Mouse (Mus musculus) CD4-positive, CD25-positive, alpha-beta regulatory T cell, adult 2 months (primary cell): ENCODE measurements around the gene Lrp5.
"Not testable (repeated sequence)": the region's sequence is repeated elsewhere in the genome, so short reads cannot be mapped to it uniquely, and the experiment has no call there.

Source experiments
- DNase-seq: peaks from one replicate; pipeline ENCODE4 v3.0.0-alpha.2; 2012; ENCODE audit warnings: low read depth, low spot score

The Lrp5 gene

DNA sequence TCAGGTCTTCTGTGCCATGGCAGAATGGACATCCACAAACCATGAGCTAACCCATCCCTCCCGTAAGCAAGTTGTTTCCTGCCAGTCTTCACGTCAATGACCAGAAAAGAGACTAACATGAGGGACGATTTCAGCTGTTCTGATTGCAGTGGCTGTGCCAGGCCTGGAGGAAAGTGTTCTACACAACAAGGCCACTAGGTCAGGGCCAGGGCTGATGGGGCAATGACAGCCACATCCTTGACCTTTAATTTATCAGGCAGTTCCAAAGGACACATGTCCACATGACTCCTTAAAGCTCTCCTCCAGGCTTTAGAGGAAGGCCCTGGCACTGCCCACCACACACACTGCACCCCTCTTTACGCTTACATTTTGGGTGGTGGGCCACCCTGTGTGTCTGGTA lies 9.1 kb upstream of the Lrp5 start:
- DNase-seq = no peak

DNA sequence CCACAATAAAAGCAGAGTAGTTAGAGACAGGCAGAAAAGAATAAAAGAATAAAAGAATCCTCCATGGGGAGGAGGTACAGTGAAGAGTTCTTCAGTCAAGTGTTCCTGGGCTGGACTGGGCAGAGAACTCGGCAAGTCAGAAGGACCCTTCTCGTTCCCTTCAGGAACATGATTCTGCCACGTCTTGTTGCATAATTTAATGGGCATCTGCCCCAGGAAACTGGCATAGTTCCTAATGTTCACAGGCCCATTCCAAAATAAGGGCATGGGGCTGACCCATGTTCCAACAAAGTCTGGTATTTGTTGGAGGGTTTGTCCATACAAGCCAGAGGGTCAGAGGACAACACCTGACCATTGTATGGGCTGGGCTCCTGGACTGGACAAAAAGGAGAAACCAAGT lies 8.6 kb upstream of the Lrp5 start:
- DNase-seq = no peak

DNA sequence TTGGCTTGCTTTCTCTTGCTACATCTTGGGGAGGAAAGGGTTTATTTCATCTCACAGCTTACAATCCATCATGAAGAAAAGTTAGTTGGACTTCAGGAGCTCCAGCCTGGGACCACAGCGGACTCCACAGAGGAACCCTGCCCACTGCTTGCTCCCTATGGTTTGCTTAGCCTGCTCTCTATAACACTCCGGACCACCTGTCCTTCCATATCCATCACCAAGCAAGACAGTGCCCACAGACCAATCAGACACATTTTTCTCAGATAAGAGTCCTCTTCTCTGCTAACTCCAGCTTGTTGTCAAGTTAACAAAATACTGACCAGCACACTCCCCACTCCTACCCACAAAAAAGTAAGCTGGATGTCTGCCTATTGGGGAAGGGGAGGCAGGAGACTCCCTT lies 8.1 kb upstream of the Lrp5 start:
- DNase-seq = no peak

DNA sequence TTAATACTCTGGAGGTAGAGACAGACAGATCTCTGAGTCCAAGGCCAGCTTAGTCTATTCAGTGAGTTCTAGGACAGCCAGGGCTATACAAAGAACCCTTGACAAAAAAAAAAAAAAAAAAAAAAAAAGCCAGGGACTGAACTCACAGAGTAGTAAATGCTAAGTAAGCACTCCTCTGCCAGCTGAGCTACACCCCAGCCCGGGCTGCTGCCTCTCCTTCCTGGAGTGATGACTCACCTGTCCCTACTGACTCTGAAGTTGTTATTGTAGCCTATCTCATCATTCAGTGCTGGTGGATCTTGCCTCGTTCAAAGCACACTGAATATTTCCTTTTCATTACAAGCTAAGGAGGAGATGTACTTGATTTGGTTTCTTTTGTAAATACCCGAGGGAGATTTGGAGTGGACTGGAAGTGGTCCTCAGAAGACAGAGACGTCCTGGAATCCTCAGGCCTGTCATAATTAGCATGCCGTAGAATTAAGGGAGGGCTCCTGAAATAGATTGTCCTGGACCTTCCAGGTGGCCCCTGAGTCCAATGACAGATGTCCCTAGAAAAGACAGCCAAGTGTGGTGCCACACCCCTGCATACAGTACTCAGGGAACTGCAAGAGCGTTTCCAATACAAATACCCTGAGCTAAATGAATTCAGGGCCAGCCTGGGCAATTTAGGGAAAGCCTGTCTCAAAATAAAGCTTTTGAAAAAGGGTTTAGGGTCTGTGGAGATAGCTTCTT lies 6.2 kb upstream of the Lrp5 start:
- no peak for DNase-seq

DNA sequence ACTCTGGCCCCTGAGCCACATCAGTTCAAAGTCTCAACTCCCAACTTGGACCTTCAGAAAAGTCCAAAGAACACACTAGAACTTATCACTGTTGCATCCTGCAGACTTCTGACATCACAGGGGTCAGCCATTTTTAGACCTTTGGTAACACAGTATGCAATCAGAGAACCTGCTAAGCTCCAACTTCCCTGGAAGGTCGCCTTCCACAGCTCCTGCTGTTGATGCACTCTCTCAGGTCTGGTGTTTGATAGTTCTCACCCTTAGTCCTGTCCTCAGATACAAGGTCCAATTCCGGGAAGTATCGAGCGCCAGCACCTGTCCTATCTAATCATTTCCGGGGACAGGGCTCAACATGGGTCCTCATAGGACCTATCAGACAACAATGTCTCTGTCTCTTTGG lies 5.0 kb upstream of the Lrp5 start:
- no peak for DNase-seq

DNA sequence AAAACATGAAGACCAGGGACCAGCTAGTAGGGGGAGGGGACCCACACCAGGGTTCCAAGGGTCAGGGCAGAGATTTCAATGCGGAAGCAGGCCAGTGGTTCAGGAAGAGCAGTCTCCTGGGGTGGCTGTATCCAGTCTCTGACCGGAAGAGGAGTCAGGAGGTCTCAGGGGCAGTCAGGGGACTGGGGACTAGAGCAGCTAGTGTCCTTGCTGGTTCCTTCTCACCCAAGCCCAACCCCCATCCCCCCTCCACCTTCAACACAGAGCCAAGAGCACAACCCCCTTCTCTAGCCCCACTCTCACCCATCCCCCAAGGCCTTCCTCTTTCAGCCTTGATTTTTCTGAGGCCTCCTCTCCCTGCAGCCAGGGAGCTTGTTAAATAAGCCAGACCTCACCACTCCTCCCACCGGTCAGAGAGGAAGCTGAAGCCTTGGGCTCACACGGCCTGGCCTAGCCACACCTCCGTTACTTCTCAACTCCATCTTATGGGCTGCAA lies 1.4 kb upstream of the Lrp5 start:
- DNase-seq = no peak

DNA sequence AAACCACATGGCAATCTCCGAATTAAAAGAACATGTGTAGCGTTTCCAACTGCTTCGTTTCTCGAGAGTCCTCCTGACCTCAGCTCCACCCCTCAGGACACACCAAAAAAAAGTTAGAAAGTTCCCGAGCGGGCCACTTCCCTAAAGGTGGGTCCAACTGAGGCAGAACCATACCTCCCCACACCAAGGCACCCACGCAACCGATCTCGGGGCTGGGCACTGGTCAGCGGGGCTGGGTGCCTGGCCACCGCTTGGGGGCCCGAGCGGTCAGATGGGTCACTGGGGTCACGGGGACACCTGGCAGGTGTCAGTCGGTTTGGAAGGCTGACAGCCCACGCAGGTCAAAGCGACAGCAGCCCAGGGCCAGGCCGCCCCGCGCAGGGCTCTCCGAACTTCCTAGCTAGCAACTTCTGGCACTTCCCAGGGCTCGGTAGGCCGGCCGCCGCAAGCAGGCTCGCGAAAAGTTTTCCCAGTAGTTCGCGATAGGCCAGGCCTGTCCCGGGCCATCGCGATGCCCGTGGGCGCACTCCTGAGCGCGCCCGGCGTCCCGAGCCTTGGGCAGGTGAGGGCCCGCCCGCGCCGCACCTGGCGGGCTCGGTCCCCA lies 651 bp downstream of the Lrp5 start:
- DNase-seq = peak; percentile 25

DNA sequence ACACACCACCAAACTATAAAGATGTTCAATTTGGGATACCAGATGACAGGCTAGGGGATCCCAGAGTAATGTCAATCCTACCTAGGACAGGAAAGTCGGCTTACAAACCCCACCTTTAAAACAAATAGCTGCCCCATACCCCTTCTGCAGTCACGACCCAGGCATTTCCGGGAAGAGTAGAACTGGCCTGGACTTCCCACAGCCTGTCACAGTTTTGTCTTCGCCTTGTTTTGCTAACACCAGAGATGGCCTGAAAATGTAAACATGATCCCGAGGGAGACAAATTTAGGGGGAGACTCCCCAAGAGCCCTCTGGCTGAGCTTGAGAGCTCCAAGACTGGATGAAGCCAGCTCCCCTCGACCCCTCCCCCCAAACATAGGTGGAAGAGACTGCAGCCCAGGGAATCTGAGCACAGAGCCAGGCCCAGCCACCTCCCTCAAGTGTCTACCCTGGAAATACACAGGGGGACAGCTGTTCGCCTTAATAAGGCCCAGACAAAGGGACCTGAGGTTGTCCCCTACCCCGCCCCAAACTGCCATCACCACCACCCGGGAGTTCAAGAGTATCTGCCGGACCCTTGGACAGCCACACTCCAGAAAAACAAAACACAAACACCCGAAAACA lies 1.3 kb downstream of the Lrp5 start:
- DNase-seq = no peak

DNA sequence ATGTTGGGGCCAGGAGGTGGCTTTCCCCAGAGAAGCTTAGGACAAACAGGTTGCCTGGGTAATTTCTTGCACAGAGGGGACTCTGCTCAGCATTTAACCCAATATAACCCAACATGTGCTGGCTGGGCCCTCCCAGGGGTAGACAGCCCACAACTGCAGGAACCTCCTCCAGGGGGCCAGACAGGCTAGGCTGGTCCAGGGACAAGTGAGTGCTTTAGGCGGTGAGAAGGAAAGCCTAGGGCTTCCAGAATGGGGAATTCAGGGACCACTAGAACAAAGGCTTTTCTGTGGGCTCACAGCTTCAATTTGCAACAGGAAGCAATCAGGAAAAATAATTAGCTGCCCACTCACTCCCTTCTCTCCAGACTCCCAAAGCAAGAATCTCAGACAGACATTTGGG lies 1.9 kb downstream of the Lrp5 start:
- DNase-seq = no peak

DNA sequence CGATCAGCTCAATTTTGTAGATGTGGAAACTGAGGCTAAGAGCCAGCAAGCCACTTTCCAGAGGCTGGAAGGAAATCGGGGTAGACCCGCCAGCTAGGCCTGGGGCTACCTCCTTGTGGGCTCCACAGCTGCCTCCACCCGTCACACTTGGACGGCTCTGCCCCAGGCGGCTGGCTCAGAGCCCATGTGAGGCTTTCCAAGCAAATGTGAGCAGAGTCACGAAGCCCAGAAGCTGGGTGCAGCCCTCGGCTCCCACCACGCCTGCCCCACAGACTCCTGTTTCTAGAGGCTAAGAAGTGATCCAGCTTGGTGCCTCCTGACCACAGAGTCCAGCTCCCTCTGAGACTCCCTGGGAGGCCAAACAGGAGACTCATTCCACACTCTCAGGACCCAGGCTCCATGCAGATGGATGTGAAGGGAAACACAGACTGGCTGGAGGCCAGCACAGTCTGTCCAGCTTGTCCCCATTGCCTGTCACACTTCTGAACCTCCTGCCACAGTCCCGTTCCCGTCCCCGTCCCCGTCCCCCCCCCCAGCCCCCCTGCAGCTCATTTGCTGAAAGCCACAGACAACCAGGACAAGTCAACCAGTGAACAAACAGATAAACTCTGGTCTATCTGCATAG lies 4.9 kb downstream of the Lrp5 start:
- DNase-seq = no peak

DNA sequence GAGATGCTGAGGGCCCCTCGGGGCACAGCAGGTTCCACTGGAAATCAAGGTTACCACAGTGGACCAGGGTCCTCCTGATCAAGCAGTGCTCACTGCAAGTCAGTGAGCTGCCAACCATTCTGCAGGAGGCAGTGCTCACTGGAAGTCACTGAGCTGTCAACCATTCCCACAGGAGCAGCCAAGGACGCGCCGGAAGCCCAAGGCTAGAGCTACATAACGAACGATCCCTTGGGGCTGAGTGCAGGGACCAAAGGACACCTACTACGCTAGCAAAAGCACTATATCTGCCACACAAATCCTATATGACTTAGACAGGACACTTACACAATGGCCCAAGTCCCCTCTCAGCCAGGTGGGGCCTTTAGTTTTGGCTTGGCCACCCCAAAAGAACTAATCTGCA lies 5.6 kb downstream of the Lrp5 start:
- no peak for DNase-seq

DNA sequence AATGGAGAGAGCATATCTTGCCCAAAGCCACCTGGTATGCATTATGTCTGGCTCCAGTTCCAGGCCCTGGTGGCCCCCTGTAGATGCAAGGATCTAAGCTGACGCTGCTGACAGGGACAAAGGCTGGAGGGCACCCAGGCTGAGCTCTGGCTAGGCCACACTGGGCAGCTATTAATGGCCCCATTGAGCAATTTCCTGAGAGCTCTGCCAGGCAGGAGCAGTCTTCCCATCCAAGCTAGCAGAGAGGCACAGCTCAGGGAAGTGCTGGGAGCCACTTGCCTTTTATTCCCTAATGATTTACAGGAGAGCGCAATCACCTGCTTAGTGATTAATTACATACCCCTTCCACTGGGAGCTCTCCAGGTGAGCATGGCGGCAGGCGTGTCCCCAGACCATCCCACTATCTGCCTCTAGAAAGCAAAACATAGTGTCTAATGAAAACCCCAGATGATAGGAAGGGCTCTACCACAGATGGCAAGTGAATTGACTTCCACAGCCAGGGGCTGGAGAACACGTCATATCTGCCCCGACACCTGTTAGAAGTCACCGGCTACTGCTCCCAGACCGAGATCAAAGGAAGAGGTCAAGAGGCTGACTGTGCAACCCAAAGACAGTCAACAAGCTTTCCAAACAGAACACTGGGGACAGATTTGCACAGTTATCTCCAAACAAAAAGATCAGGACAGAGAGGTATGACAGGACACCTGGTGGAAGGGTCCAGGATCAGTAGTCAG lies 12.1 kb downstream of the Lrp5 start:
- DNase-seq = no peak

DNA sequence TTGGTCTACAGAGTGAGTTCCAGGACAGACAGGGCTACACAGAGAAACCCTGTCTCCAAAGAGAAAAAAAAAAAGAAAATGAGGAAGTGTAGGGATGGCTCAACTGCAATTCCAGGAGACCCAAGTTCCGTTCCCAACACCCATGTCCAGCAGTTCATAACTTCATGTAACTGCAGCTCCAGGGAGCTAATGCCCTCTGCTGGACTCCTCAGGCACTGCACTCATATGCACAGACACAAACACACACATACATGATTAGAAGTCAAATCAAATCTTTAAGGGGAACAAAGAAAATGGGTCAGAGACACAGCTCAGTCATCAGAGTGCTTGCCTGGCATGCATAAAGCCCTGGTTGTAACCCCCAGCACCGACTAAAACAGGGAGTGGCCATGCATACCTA lies 13.2 kb downstream of the Lrp5 start:
- peak; percentile 34 for DNase-seq

DNA sequence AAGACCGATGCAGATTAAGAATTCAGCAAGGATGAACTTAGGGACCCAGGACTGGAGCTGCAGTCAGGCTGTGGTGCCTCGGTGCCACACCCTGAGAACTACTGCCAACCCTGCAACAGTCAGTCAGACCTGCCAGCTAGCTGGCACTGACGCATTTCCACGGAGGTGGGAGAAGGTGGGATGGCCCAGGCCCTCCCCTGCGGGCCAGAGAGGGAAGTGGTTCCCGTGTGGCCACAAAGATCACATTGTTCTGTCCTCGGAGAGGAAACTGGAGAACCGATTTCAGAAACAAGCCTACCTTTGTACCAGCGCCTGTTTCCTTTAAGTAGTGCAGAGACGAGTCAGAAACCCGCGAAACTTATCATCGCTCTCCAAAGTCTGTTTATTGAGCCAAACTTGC lies 17.3 kb downstream of the Lrp5 start:
- peak; percentile 41 for DNase-seq

DNA sequence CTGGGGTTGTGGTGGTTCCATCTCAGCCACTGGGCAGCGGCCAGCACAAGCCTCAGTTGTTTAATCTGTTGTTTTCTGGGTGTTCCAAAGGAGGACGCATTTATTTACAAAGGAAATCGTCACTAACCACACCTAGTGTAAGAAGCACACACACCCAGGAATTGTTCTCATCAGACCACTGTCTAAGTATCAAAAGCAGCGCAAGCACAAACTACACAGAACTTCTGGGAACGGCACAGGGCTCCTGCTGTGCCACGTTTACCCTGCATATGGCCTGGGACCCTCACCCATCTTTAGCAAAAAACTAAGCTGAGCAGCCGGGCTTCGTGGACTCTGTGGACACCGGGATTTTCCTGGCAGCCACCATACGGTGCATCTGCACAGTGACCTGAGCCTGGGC lies 17.8 kb downstream of the Lrp5 start:
- DNase-seq = no peak

DNA sequence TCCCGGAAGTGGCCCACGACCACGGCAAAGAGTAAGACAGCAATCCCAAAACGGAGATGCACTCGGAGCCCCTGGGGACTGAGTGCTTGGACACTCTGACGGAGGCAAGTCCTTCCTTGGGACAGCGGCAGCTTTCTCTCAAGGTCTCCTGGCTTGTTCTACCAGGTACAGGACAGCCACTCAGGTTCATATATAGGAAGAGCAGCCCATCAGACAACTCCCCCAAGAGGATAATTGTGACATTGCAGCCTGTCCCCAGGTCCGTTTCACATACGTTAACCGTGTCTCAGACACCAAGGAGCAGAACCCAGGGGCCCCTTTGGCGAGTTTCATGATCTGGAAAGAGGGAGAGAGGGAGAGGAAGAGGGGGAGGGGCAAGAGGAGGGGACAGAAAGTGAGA lies 18.4 kb downstream of the Lrp5 start:
- DNase-seq = peak; percentile 76

DNA sequence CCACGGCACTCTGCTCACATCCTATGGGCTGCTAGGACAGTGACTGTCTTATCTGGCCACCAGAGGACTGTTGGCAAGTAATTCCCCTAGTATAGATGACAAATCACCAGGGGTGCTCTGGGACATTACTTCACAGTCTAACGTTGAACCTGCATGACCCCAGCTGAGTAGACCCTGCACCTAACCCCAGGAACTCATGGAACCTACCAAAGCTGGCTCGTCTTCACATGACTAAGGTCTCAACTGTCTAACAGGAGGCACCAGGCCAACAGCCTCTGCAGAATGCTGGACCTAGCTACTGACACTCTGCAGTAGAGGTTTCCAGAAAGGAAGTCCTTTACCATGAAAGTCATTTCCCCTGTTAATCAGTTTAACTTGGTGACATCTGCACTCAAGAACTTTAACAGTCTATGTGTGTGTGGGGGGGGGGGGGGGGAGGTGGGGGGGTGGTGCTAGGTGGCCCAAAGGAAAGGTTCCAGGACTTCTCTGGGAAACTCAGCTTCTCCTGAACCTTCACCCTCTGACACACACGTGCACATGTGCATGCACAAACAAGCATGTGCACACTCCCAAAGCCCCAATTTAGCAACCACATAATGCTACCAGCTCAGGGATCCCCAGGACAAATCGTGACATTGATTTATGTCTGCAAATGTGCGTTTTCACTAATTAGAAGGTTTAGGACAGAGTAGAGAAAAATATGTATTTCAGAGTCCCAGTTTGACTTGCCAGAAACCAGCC lies 19.0 kb downstream of the Lrp5 start:
- DNase-seq = no peak

DNA sequence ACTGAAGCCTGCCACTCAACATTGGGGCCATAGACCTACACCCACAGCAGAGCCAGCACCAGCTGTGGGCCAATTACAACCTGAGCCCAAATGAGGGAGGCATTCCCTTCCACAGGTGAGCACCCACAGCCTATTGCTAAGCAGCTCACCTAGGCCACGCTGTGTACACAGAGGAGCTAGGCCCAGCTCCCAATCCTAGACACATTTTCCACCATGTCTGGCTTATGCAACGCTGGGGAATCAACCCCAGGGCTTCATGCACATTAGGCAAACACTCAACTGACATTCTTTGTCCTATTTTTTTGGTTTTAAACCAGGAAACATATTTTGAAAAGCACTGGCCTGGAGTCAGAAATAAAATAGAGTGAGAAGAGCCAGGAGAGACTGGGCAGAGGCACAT lies 19.7 kb downstream of the Lrp5 start:
- DNase-seq = no peak

DNA sequence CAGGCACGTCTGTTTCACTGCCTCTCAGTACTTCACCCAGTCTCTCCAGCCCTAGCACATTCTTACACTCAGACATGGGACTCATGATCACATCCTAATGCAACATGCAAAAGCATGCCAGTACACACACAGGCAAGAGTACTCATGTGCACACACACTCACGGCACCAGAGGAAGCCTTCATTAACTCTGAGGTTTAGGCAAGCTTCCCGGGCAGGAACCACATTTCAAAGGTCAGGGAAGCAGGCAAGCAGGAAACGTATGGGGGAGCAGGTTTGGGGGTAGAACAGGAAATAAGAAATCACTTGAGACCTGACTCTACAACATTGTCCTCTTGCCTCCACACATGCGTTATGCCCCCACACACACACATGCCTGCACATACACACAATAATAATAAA lies 20.9 kb downstream of the Lrp5 start:
- DNase-seq = peak; percentile 36

DNA sequence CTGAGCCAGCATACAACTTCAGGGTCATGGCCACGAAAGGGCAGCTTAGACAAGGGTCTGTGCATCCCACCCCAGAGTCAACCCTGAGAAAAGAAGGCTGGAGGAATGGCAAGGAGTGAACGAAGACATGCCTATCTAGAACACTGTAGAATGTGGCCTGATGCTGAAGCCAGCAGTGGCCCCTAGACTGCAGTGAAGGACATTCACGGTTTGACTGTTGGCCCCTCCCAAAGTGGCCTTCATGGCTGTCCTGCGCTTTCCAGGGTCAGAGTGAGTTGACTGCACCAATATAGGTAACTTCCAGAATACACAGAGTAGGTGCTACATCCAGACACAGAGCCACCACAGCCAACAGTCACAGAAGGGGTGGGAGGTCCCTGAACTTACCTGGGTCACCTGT lies 28.4 kb downstream of the Lrp5 start:
- no peak for DNase-seq

DNA sequence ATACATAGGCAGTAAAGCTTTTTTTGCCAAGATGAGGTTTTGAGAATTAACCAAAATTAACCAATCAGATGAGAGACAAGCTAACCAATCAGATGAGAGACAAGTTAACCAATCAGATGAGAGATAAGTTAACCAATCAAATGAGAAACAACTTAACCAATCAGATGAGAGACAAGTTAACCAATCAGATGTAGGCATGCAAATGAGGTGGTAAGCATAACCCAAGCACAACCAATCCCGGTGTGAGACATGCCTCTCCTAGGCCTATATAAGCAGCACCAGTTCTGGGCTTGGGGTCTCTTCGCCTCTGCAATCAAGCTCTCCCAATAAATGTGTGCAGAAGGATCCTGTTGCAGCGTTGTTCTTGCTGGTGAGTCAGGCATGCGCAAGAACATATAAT lies 29.3 kb downstream of the Lrp5 start:
- DNase-seq = not testable (repeated sequence)
